Mouse (Mus musculus): ENCODE measurements around the gene Snx18. TPM values are rescaled to one million over a fixed set of nuclear protein-coding genes. Genes with fewer than 3 reads are reported as not detected.
A peak's percentile ranks its signal among the peaks of the same experiment; 100 is the strongest.

The Snx18 gene
- total and polyA plus RNA-seq, 2 experiments = 7.5 to 15.4 TPM

GRCm38 (mm10) chr13:113657204-113657603 is 38.8 kb upstream of the Snx18 start:
- no peak for TF ChIP-seq POLR2A (IDR thresholded peaks at IDR 0.05; ENCODE audit: extremely low read depth, insufficient read depth, low read length)
- TF ChIP-seq CTCF (IDR thresholded peaks at IDR 0.05; ENCODE audit: low read depth, low read length) = no peak
- no peak for DNase-seq (ENCODE audit: extremely low read depth, low read depth, low spot score)
- H3K4me1 ChIP-seq (ENCODE audit: control insufficient read depth, insufficient read depth, low read length) = no peaks in the 10 kb centered on the region
- H3K9ac ChIP-seq (ENCODE audit: low read depth, low read length) = no peak overlapping the region
- H3K79me2 ChIP-seq (ENCODE audit: control insufficient read depth, insufficient read depth, low read length) = no peaks in the 10 kb centered on the region
- H3K27ac ChIP-seq (replicated peaks; ENCODE audit: insufficient read depth, low read depth, low read length) = no peak overlapping the region
- H3K36me3 ChIP-seq (ENCODE audit: control insufficient read depth, insufficient read depth, low read length) = no peaks in the 10 kb centered on the region
- H3K4me3 ChIP-seq (ENCODE audit: insufficient read depth, low read depth, low read length) = no peak overlapping the region
- WGBS = 85% methylated on average over 7 of the region's 7 CpGs
- H3K27me3 ChIP-seq (ENCODE audit: control insufficient read depth, insufficient read depth, low read length) = no peaks in the 10 kb centered on the region

- Histone ChIP-seq H3K36me3 (ENCODE audit: control insufficient read depth, insufficient read depth, low read length) (no peaks in the 10 kb centered on the region), H3K4me1 (ENCODE audit: control insufficient read depth, insufficient read depth, low read length) (no peaks in the 10 kb centered on the region), H3K4me3 (ENCODE audit: insufficient read depth, low read depth, low read length) (no peak overlapping the region), H3K27me3 (ENCODE audit: control insufficient read depth, insufficient read depth, low read length) (no peaks in the 10 kb centered on the region), H3K27ac (replicated peaks; ENCODE audit: insufficient read depth, low read depth, low read length) (no peak overlapping the region), H3K79me2 (ENCODE audit: control insufficient read depth, insufficient read depth, low read length) (no peaks in the 10 kb centered on the region), H3K9ac (ENCODE audit: low read depth, low read length) (no peak overlapping the region)
- DNase-seq (ENCODE audit: extremely low read depth, low read depth, low spot score) = no peak
- WGBS = 91% methylated on average over 4 of the region's 4 CpGs
- no peak for TF ChIP-seq CTCF (IDR thresholded peaks at IDR 0.05; ENCODE audit: low read depth, low read length)
- no peak for TF ChIP-seq POLR2A (IDR thresholded peaks at IDR 0.05; ENCODE audit: extremely low read depth, insufficient read depth, low read length)
Observed at GRCm38 (mm10) chr13:113656639-113657038, 38.3 kb upstream of the Snx18 start.

GRCm38 (mm10) chr13:113655511-113655910 is 37.1 kb upstream of the Snx18 start:
- Histone ChIP-seq H3K27me3 (ENCODE audit: control insufficient read depth, insufficient read depth, low read length) (no peaks in the 10 kb centered on the region), H3K4me3 (ENCODE audit: insufficient read depth, low read depth, low read length) (no peak overlapping the region), H3K4me1 (ENCODE audit: control insufficient read depth, insufficient read depth, low read length) (no peaks in the 10 kb centered on the region), H3K79me2 (ENCODE audit: control insufficient read depth, insufficient read depth, low read length) (no peaks in the 10 kb centered on the region), H3K27ac (replicated peaks; ENCODE audit: insufficient read depth, low read depth, low read length) (no peak overlapping the region), H3K9ac (ENCODE audit: low read depth, low read length) (no peak overlapping the region), H3K36me3 (ENCODE audit: control insufficient read depth, insufficient read depth, low read length) (no peaks in the 10 kb centered on the region)
- WGBS = 96% methylated on average over 4 of the region's 4 CpGs
- TF ChIP-seq POLR2A (IDR thresholded peaks at IDR 0.05; ENCODE audit: extremely low read depth, insufficient read depth, low read length) (no peak), CTCF (IDR thresholded peaks at IDR 0.05; ENCODE audit: low read depth, low read length) (no peak)
- no peak for DNase-seq (ENCODE audit: extremely low read depth, low read depth, low spot score)

GRCm38 (mm10) chr13:113640944-113641597 is 22.7 kb upstream of the Snx18 start:
- Histone ChIP-seq H3K79me2 (ENCODE audit: control insufficient read depth, insufficient read depth, low read length) (no peaks in the 10 kb centered on the region), H3K36me3 (ENCODE audit: control insufficient read depth, insufficient read depth, low read length) (no peaks in the 10 kb centered on the region), H3K27ac (replicated peaks; ENCODE audit: insufficient read depth, low read depth, low read length) (no peak overlapping the region), H3K27me3 (ENCODE audit: control insufficient read depth, insufficient read depth, low read length) (0 out of 2 replicates have a peak, but pooled peaks cover 3% of the 10 kb centered on the region), H3K4me1 (ENCODE audit: control insufficient read depth, insufficient read depth, low read length) (peaks cover 2% of the 10 kb centered on the region; the same call in 1 of the 2 replicates), H3K9ac (ENCODE audit: low read depth, low read length) (no peak overlapping the region), H3K4me3 (ENCODE audit: insufficient read depth, low read depth, low read length) (no peak overlapping the region)
- no peak for TF ChIP-seq POLR2A (IDR thresholded peaks at IDR 0.05; ENCODE audit: extremely low read depth, insufficient read depth, low read length)
- TF ChIP-seq CTCF (IDR thresholded peaks at IDR 0.05; ENCODE audit: low read depth, low read length) = peak; percentile 19; the same call in 1 of the 2 replicates
- no peak for DNase-seq (ENCODE audit: extremely low read depth, low read depth, low spot score)
- WGBS = 85% methylated on average over 11 of the region's 11 CpGs

- 29% methylated on average over 7 of the region's 7 CpGs for WGBS
- Histone ChIP-seq H3K27me3 (ENCODE audit: control insufficient read depth, insufficient read depth, low read length) (0 out of 2 replicates have a peak, but pooled peaks cover 3% of the 10 kb centered on the region), H3K27ac (replicated peaks; ENCODE audit: insufficient read depth, low read depth, low read length) (no peak overlapping the region), H3K79me2 (ENCODE audit: control insufficient read depth, insufficient read depth, low read length) (no peaks in the 10 kb centered on the region), H3K4me3 (ENCODE audit: insufficient read depth, low read depth, low read length) (no peak overlapping the region), H3K4me1 (ENCODE audit: control insufficient read depth, insufficient read depth, low read length) (peaks cover 2% of the 10 kb centered on the region; the same call in 1 of the 2 replicates), H3K9ac (ENCODE audit: low read depth, low read length) (no peak overlapping the region), H3K36me3 (ENCODE audit: control insufficient read depth, insufficient read depth, low read length) (no peaks in the 10 kb centered on the region)
- TF ChIP-seq CTCF (IDR thresholded peaks at IDR 0.05; ENCODE audit: low read depth, low read length) = no peak
- no peak for TF ChIP-seq POLR2A (IDR thresholded peaks at IDR 0.05; ENCODE audit: extremely low read depth, insufficient read depth, low read length)
- no peak for DNase-seq (ENCODE audit: extremely low read depth, low read depth, low spot score)
Observed at GRCm38 (mm10) chr13:113638914-113639313, 20.6 kb upstream of the Snx18 start.

- no peaks in the 10 kb centered on the region for H3K36me3 ChIP-seq (ENCODE audit: control insufficient read depth, insufficient read depth, low read length)
- H3K9ac ChIP-seq (ENCODE audit: low read depth, low read length) = no peak overlapping the region
- H3K4me3 ChIP-seq (ENCODE audit: insufficient read depth, low read depth, low read length) = no peak overlapping the region; the same call in 1 of the 2 replicates
- H3K4me1 ChIP-seq (ENCODE audit: control insufficient read depth, insufficient read depth, low read length) = peaks cover 2% of the 10 kb centered on the region; the same call in 1 of the 2 replicates
- no peak overlapping the region for H3K27ac ChIP-seq (replicated peaks; ENCODE audit: insufficient read depth, low read depth, low read length)
- H3K27me3 ChIP-seq (ENCODE audit: control insufficient read depth, insufficient read depth, low read length) = peaks cover 3% of the 10 kb centered on the region; the same call in 1 of the 2 replicates
- TF ChIP-seq POLR2A (IDR thresholded peaks at IDR 0.05; ENCODE audit: extremely low read depth, insufficient read depth, low read length) = no peak
- TF ChIP-seq CTCF (IDR thresholded peaks at IDR 0.05; ENCODE audit: low read depth, low read length) = no peak
- no peaks in the 10 kb centered on the region for H3K79me2 ChIP-seq (ENCODE audit: control insufficient read depth, insufficient read depth, low read length)
- DNase-seq (ENCODE audit: extremely low read depth, low read depth, low spot score) = no peak
- 63% methylated on average over 17 of the region's 17 CpGs for WGBS
Observed at GRCm38 (mm10) chr13:113635799-113636222, 17.4 kb upstream of the Snx18 start.

All from liver, adult 2 months (tissue).